Mouse (Mus musculus) neutrophil, adult 83 days (primary cell): ENCODE data around the gene 2210407C18Rik. TPM values are rescaled to one million over a fixed set of nuclear protein-coding genes. Genes with fewer than 3 reads are reported as not detected.

ENCODE experiments used
- total RNA-seq, 2 experiments: library from RNA; stranded (reverse); gene quantifications; one replicate each; pipeline ENCODE4 v1.2.4; 2023

2210407C18Rik gene
- not detected for total RNA-seq

GRCm38 (mm10) chr11:58615975-58616374 lies at the start of gene 2210407C18Rik:
Gene 2210407C18Rik (minus strand): TSS chr11:58616075.

GRCm38 (mm10) chr11:58658596-58658995 lies 42.7 kb upstream of the 2210407C18Rik start, which contains the start of gene Olfr322:
Gene Olfr322 (plus strand): TSS chr11:58658782.

GRCm38 (mm10) chr11:58640272-58640867 lies 24.5 kb upstream of the 2210407C18Rik start, which contains the start of gene Trim58:
Gene Trim58 (plus strand): TSS chr11:58640465.

GRCm38 (mm10) chr11:58630401-58630800 lies 14.5 kb upstream of the 2210407C18Rik start, which contains the start of gene Olfr323:
Gene Olfr323 (minus strand): TSS chr11:58630501.

GRCm38 (mm10) chr11:58594814-58595213 lies 21.1 kb downstream of the 2210407C18Rik start, which contains the start of gene Olfr324:
Gene Olfr324 (plus strand): TSS chr11:58595114.

GRCm38 (mm10) chr11:58577430-58577829 lies 38.4 kb downstream of the 2210407C18Rik start, which contains the start of gene Olfr325:
Gene Olfr325 (plus strand): TSS chr11:58577730.

GRCm38 (mm10) chr11:58570405-58570804 lies 45.5 kb downstream of the 2210407C18Rik start, which contains the start of gene Olfr224:
Gene Olfr224 (minus strand): TSS chr11:58570553.

Other genes with a start within 250 kb of the 2210407C18Rik start
- gene Lypd8, start 237.0 kb downstream of the 2210407C18Rik start, total RNA-seq, result not detected
- gene 1810065E05Rik, start 195.0 kb downstream of the 2210407C18Rik start, total RNA-seq, result not detected
- gene Gm12253, start 183.5 kb downstream of the 2210407C18Rik start, total RNA-seq, result not detected
- gene Lypd9, start 163.2 kb downstream of the 2210407C18Rik start, total RNA-seq, result not detected
- not detected for gene Olfr30, start 153.8 kb downstream of the 2210407C18Rik start, total RNA-seq
- gene Olfr332, start 123.5 kb downstream of the 2210407C18Rik start, total RNA-seq, result not detected
- not detected for gene Olfr331, start 113.5 kb downstream of the 2210407C18Rik start, total RNA-seq
- gene Olfr330, start 81.2 kb downstream of the 2210407C18Rik start, total RNA-seq, result not detected
- not detected for gene Olfr329-ps, start 69.7 kb downstream of the 2210407C18Rik start, total RNA-seq
- under 1 TPM in 1 of 2 experiments, not detected in 1; 0.15 TPM for gene Olfr328, start 60.4 kb downstream of the 2210407C18Rik start, total RNA-seq
- gene Olfr224, start 45.5 kb downstream of the 2210407C18Rik start, total RNA-seq, result not detected
- not detected for gene Olfr325, start 38.3 kb downstream of the 2210407C18Rik start, total RNA-seq
- not detected for gene Olfr324, start 21.0 kb downstream of the 2210407C18Rik start, total RNA-seq
- not detected for gene Olfr323, start 14.4 kb upstream of the 2210407C18Rik start, total RNA-seq
- 1 to 10 TPM; 1.4 to 2.2 TPM for gene Trim58, start 24.4 kb upstream of the 2210407C18Rik start, total RNA-seq
- under 1 TPM in 1 of 2 experiments, not detected in 1; 0.11 TPM for gene Olfr322, start 42.7 kb upstream of the 2210407C18Rik start, total RNA-seq
- not detected for gene Olfr320, start 65.0 kb upstream of the 2210407C18Rik start, total RNA-seq
- gene Olfr319, start 83.1 kb upstream of the 2210407C18Rik start, total RNA-seq, result not detected
- under 1 TPM; 0.15 TPM for gene Olfr318, start 107.9 kb upstream of the 2210407C18Rik start, total RNA-seq
- not detected for gene Olfr317, start 123.1 kb upstream of the 2210407C18Rik start, total RNA-seq
- gene Olfr316, start 136.7 kb upstream of the 2210407C18Rik start, total RNA-seq, result not detected
- gene Olfr315, start 157.1 kb upstream of the 2210407C18Rik start, total RNA-seq, result not detected
- not detected for gene Olfr314, start 166.9 kb upstream of the 2210407C18Rik start, total RNA-seq
- gene Fam183b, start 185.9 kb upstream of the 2210407C18Rik start, total RNA-seq, result not detected
- gene Olfr313, start 198.9 kb upstream of the 2210407C18Rik start, total RNA-seq, result not detected
- gene Olfr312, start 213.2 kb upstream of the 2210407C18Rik start, total RNA-seq, result not detected
- not detected for gene Olfr311, start 223.2 kb upstream of the 2210407C18Rik start, total RNA-seq
- gene Gm12258, start 231.1 kb upstream of the 2210407C18Rik start, total RNA-seq, result 1 to 10 TPM; 1.4 to 2.1 TPM